Mouse (Mus musculus) neural tube, embryonic 11.5 days (tissue): ENCODE measurements at regions not wholly inside any gene's neighbourhood (a gene's known extent, or its start where the extent isn't known, plus 50 kb on each side); places are given as distances from the start of the nearest gene placed in this dataset.

Source experiments
- ATAC-seq: fragments of 200-750 bp; cut with Nextera tagmentation; 2 replicates; pipeline ENCODE4 v1.8.0; 2017; ENCODE audit warnings: moderate number of reproducible peaks, mild to moderate bottlenecking, moderate TSS enrichment, moderate library complexity; ENCODE audit not compliant: insufficient read depth, low FRiP score, low TSS enrichment
- DNase-seq: peaks from one replicate; pipeline ENCODE4 v3.0.0-alpha.2; 2015; ENCODE audit warnings: low spot score
- H3K27ac ChIP-seq: fragments of 300-500 bp; sonication (generic); 2 replicates; pipeline ENCODE4 v1.5.1; 2014; ENCODE audit warnings: low read depth, mild to moderate bottlenecking, low read length
- H3K27me3 ChIP-seq: fragments of 300-500 bp; sonication (generic); 2 replicates; pipeline ENCODE4 v1.6.1; 2014; ENCODE audit warnings: mild to moderate bottlenecking, low read length, mixed read lengths; ENCODE audit not compliant: control insufficient read depth, insufficient read depth
- H3K36me3 ChIP-seq: fragments of 300-500 bp; sonication (generic); 2 replicates; pipeline ENCODE4 v1.6.1; 2014; ENCODE audit warnings: mild to moderate bottlenecking, low read length, moderate library complexity, mixed read lengths; ENCODE audit not compliant: control insufficient read depth, insufficient read depth
- H3K4me1 ChIP-seq: fragments of 300-500 bp; sonication (generic); 2 replicates; pipeline ENCODE4 v1.6.1; 2014; ENCODE audit warnings: low read length, mixed read lengths; ENCODE audit not compliant: control insufficient read depth, insufficient read depth
- H3K4me2 ChIP-seq: fragments of 300-500 bp; sonication (generic); 2 replicates; pipeline ENCODE4 v1.6.1; 2014; ENCODE audit warnings: low read depth, mild to moderate bottlenecking, moderate library complexity
- H3K4me3 ChIP-seq: fragments of 300-500 bp; sonication (generic); 2 replicates; pipeline ENCODE4 v1.5.1; 2014; ENCODE audit warnings: low read depth, low read length
- H3K9ac ChIP-seq: fragments of 300-500 bp; sonication (generic); 2 replicates; pipeline ENCODE4 v1.6.1; 2014; ENCODE audit warnings: mild to moderate bottlenecking, low read length
- H3K9me3 ChIP-seq: fragments of 300-500 bp; sonication (generic); 2 replicates; pipeline ENCODE4 v1.6.1; 2016; ENCODE audit warnings: low read length; ENCODE audit not compliant: control insufficient read depth
- WGBS: fragments of 180-500 bp; shearing (Covaris S2); extraction: QIAGEN DNeasy Blood & Tissue Kit; methylation state at CpG from one replicate; pipeline ENCODE4 v1.1.7; 2014; 5-methylcytosine and 5-hydroxymethylcytosine counted together

DNA sequence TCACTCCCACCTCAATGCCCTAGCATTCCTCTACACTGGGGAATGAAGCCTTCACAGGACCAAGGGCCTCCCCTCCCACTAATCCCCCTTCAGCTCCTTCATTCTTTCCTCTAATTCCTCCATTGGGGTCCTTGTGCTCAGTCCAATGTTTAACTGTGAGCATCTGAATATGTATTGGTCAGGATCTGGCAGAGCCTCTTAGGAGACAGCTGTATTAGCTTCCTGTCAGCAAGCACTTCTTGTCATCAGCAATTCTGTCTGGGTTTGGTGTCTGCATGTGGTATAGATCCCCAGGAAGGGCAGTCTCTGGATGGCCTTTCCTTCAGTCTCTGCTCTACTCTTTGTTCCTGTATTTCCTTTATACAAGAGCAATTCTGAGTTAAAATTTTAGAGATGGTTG lies 426.8 kb upstream of the 2610001J05Rik start:
- DNase-seq (no peak), ATAC-seq (no peak)
- no peak overlapping the region for H3K4me3 ChIP-seq
- no peak overlapping the region for H3K27ac ChIP-seq
- H3K9me3 ChIP-seq = no peaks in the 10 kb centered on the region
- H3K9ac ChIP-seq = no peak overlapping the region
- no peak overlapping the region for H3K4me2 ChIP-seq
- no peaks in the 10 kb centered on the region for H3K36me3 ChIP-seq
- H3K27me3 ChIP-seq = no peaks in the 10 kb centered on the region
- no peaks in the 10 kb centered on the region for H3K4me1 ChIP-seq

DNA sequence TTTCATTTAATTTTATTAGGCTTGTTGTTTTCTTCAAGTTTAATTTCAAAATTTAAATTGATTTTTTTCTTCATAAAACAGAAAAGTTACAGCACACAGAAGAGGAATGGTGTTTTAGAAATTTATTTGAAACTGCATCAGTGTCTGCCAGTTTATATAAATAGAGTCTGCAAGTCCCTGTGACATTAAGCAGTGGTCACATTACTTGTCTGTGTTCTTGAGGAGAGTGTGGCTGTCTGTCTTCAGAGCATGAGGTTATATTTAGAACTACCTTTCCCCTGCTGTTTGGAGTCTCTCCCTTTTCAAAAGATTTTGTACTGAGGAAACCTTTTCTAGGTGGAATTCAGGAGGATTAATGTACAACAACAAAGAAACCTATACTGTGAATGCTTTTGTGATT lies 426.1 kb upstream of the 2610001J05Rik start:
- no peaks in the 10 kb centered on the region for H3K27me3 ChIP-seq
- no peaks in the 10 kb centered on the region for H3K36me3 ChIP-seq
- H3K9ac ChIP-seq = no peak overlapping the region
- DNase-seq (no peak), ATAC-seq (no peak)
- H3K4me2 ChIP-seq = no peak overlapping the region
- no peak overlapping the region for H3K27ac ChIP-seq
- H3K4me3 ChIP-seq = no peak overlapping the region
- no peaks in the 10 kb centered on the region for H3K4me1 ChIP-seq
- no peaks in the 10 kb centered on the region for H3K9me3 ChIP-seq

DNA sequence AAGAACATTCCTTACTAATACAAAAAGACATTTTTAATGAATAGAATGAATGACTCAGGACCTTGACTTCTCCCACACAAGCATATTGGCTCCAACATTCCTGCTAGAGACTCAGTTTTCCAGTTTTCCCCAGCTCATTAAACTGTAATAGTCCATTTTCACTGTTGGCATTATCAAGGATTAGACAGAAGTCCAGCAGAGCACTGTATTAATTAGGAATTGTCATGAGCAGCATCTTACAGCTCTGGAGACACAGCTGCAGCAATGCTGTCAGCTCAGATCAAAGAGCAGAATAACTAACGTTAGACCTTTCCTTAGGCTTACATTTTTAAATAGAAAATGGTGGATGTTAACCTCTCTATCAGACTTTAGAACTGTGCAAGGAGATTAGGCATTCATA lies 419.5 kb upstream of the 2610001J05Rik start:
- Histone ChIP-seq H3K4me1 (no peaks in the 10 kb centered on the region), H3K9me3 (no peaks in the 10 kb centered on the region), H3K27ac (no peak overlapping the region), H3K27me3 (no peaks in the 10 kb centered on the region), H3K4me3 (no peak overlapping the region), H3K4me2 (no peak overlapping the region), H3K36me3 (no peaks in the 10 kb centered on the region), H3K9ac (no peak overlapping the region)
- ATAC-seq (no peak), DNase-seq (no peak)
- 66% methylated on average over 1 of the region's 1 CpGs for WGBS

DNA sequence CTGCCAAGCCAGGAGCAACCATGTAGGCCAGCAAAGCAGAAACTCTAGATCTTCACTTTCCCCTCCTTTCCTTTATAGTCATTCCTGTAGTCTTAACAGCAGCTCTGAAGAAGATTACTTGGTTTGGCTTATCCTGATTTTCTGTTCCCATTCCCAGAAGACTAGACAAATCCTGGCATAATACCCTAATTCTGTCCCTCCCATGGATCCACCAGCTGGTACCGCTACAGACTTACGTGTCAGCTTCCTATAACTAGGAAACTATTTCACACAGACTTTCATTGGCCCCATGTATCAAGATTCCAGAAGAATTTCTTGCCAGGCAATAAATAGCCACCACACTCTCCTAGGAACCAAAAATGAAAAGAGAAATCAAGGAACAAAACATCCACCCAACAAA lies 410.2 kb upstream of the 2610001J05Rik start:
- Histone ChIP-seq H3K4me1 (no peaks in the 10 kb centered on the region), H3K9ac (no peak overlapping the region), H3K9me3 (no peaks in the 10 kb centered on the region), H3K4me3 (no peak overlapping the region), H3K27me3 (no peaks in the 10 kb centered on the region), H3K27ac (no peak overlapping the region), H3K4me2 (no peak overlapping the region), H3K36me3 (no peaks in the 10 kb centered on the region)
- no peak for ATAC-seq
- WGBS = 94% methylated on average over 2 of the region's 2 CpGs
- DNase-seq = no peak

DNA sequence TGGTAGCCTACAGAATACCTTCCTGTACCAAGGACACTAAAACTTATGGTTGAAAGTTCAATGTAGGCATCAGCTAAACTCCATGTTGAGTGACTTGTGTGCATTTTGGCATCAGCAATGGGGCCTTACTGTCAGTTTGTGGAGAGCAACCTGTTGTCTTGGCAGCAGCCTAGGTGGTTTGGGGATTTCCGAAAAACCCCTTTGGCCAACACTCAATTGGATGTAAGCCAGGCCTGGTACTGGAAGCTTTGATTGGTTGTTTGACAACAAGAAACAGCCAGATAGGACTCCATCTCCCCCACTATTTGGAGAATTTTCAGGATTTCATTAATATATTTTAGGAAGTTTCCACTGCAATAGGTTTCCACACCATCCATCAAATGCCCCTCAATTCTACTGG lies 390.6 kb upstream of the 2610001J05Rik start:
- WGBS = 92% methylated on average over 1 of the region's 1 CpGs
- DNase-seq (no peak), ATAC-seq (no peak)
- H3K4me2 ChIP-seq = no peak overlapping the region
- no peaks in the 10 kb centered on the region for H3K4me1 ChIP-seq
- H3K9me3 ChIP-seq = no peaks in the 10 kb centered on the region
- no peak overlapping the region for H3K9ac ChIP-seq
- H3K4me3 ChIP-seq = no peak overlapping the region
- H3K27ac ChIP-seq = no peak overlapping the region
- no peaks in the 10 kb centered on the region for H3K27me3 ChIP-seq
- no peaks in the 10 kb centered on the region for H3K36me3 ChIP-seq

DNA sequence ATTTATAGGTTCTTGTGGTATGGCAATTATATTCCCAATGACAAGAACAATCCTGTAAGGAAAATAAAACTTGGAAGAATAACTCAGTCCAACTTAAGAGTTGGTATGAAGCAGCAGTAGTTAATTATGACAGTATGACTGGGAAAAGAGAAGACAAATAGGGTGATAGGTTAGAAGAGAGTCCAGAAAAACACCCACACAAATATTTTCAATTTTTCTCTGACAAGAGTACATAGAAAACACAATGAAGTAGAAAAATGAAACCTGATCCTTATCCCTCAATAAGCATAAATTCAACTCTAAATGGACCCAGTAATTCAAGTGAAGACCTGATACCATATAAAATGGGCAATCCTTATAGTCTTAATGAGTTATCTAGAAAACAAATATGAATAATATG lies 369.0 kb upstream of the 2610001J05Rik start:
- no peaks in the 10 kb centered on the region for H3K4me1 ChIP-seq
- H3K9me3 ChIP-seq = no peaks in the 10 kb centered on the region
- H3K36me3 ChIP-seq = no peaks in the 10 kb centered on the region
- no peak overlapping the region for H3K4me3 ChIP-seq
- H3K27me3 ChIP-seq = no peaks in the 10 kb centered on the region
- H3K9ac ChIP-seq = no peak overlapping the region
- no peak for ATAC-seq
- no peak for DNase-seq
- H3K4me2 ChIP-seq = no peak overlapping the region
- H3K27ac ChIP-seq = no peak overlapping the region

DNA sequence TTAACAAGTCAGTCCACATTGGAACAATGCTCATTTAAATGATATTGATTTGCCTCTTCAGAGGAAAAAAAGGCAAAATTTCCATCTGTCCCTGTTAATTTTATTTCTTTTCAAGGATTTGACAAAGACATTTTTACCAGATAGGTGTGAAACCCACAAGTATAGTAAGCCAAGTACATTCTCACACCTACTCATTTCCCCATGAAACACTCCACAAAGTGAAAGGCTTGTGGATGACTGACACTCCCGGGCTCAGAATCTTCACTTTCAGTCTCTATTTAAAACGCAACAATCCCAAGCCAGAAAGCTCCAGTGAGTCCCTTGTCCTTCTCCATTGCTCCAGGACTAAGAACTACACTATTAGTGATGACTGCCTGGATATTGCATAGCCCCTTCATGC lies 367.8 kb upstream of the 2610001J05Rik start:
- no peak for DNase-seq

DNA sequence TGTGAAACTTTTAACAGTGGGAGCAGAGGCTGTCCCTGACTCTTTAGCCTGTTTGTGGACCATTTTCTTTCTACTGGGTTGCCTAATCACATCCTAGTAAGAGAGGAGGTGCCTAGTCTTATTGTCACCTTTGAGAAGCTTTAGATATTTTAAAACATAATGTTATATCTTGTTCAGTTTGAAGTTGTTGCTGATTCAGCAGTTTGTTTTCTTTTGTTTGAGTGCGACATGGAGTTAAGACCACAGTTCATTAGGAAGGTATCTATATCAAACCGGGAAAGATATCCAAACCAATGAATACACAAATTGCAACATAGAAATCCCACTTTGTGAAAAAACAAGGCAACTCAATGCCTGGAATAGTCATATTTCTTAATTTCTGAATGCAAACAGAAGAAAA lies 359.5 kb upstream of the 2610001J05Rik start:
- Histone ChIP-seq H3K36me3 (no peaks in the 10 kb centered on the region), H3K4me3 (no peak overlapping the region), H3K9ac (no peak overlapping the region), H3K4me2 (no peak overlapping the region), H3K27ac (no peak overlapping the region), H3K4me1 (no peaks in the 10 kb centered on the region), H3K9me3 (no peaks in the 10 kb centered on the region), H3K27me3 (no peaks in the 10 kb centered on the region)
- DNase-seq (no peak), ATAC-seq (no peak)
- WGBS = 95% methylated on average over 2 of the region's 2 CpGs

More for the DNA sequence above, 367.8 kb upstream of the 2610001J05Rik start:
- Histone ChIP-seq H3K4me3 (no peak overlapping the region), H3K27me3 (no peaks in the 10 kb centered on the region), H3K9me3 (no peaks in the 10 kb centered on the region), H3K36me3 (no peaks in the 10 kb centered on the region), H3K9ac (no peak overlapping the region), H3K4me1 (no peaks in the 10 kb centered on the region), H3K27ac (no peak overlapping the region), H3K4me2 (no peak overlapping the region)
- 82% methylated on average over 2 of the region's 2 CpGs for WGBS
- ATAC-seq = no peak

DNA sequence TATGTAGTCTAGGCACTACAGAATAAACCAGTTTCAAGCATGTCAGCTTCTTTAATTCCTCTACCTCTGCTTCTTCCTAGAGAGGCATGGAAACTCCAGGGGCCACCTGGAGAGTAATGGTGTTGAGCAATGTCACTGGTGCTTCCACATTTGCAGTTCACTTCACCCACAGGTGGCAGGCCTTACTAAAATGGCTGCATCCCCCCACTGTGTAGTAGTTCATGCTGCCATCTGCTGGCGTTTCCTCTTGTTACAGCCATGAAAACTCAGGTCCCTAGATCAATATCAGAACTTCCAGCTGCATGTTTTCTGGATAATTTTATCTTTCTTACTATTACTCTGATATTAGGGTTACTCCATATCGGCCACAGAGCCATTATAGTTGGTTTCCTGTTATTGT lies 336.2 kb upstream of the 2610001J05Rik start:
- Histone ChIP-seq H3K9ac (no peak overlapping the region), H3K27ac (no peak overlapping the region), H3K4me2 (no peak overlapping the region), H3K27me3 (no peaks in the 10 kb centered on the region), H3K4me3 (no peak overlapping the region), H3K9me3 (no peaks in the 10 kb centered on the region), H3K4me1 (no peaks in the 10 kb centered on the region), H3K36me3 (no peaks in the 10 kb centered on the region)
- ATAC-seq = peak; percentile 67; the same call in 1 of the 2 replicates
- 19% methylated on average over 2 of the region's 2 CpGs for WGBS
- DNase-seq = peak; percentile 66
